Mouse (Mus musculus) CH12.LX (cell line): Measurements from ENCODE around the gene Scgn. TPM values are rescaled to one million over a fixed set of nuclear protein-coding genes. Genes with fewer than 3 reads are reported as not detected.

Source experiments
- DNase-seq: peaks from one replicate; pipeline ENCODE4 v3.0.0-alpha.2; 2013; ENCODE audit errors: extremely low read depth
- H3K27ac ChIP-seq: 2 replicates; pipeline ENCODE4 v1.5.1; 2012; ENCODE audit warnings: low read depth, mild to moderate bottlenecking, control low read depth, moderate library complexity; ENCODE audit not compliant: insufficient read depth
- H3K27me3 ChIP-seq: replicated peaks from 2 replicates; pipeline ENCODE3; 2012; ENCODE audit warnings: inconsistent platforms
- H3K36me3 ChIP-seq, 2 experiments: replicated peaks in 1 of 2; 2 replicates each; pipeline versions ENCODE3 to v1.6.1; 2012; ENCODE audit warnings: inconsistent platforms in 1 of 2, low read length in 1 of 2, mild to moderate bottlenecking in 1 of 2, mixed read lengths in 1 of 2, moderate library complexity in 1 of 2; ENCODE audit not compliant: control insufficient read depth in 1 of 2, insufficient read depth in 1 of 2
- H3K4me1 ChIP-seq, 2 experiments: 2 replicates each; pipeline ENCODE4 v1.6.1; 2012; ENCODE audit warnings: inconsistent platforms in 1 of 2, moderate library complexity in 1 of 2; ENCODE audit not compliant: insufficient read depth in 2 of 2, control insufficient read depth in 1 of 2
- H3K4me2 ChIP-seq: 2 replicates; pipeline ENCODE4 v1.6.1; 2012; ENCODE audit warnings: low read depth, mild to moderate bottlenecking, control low read depth; ENCODE audit not compliant: poor library complexity, insufficient read depth, severe bottlenecking
- H3K4me3 ChIP-seq, 3 experiments: fragments of 150-350 bp in 1 of 3; sonication (generic) in 1 of 3; replicated peaks in 1 of 3; 2 replicates each; pipeline versions ENCODE3 to v1.5.1; 2011 to 2012; ENCODE audit warnings: low read depth in 2 of 3, low read length in 2 of 3, mild to moderate bottlenecking in 2 of 3, moderate library complexity in 2 of 3, control low read depth in 1 of 3, improper control_type of control experiment in 1 of 3, inconsistent platforms in 1 of 3, mixed read lengths in 1 of 3; ENCODE audit not compliant: poor library complexity in 1 of 3
- H3K79me2 ChIP-seq: replicated peaks from 2 replicates; pipeline ENCODE4 v1.6.1; 2012; ENCODE audit warnings: mild to moderate bottlenecking, moderate library complexity; ENCODE audit not compliant: control insufficient read depth, poor library complexity, insufficient read depth, severe bottlenecking; ENCODE audit errors: extremely low read depth
- H3K9ac ChIP-seq: 2 replicates; pipeline ENCODE4 v1.6.1; 2012; ENCODE audit warnings: low read depth, mild to moderate bottlenecking, control low read depth, moderate library complexity; ENCODE audit not compliant: insufficient read depth
- H3K9me3 ChIP-seq: replicated peaks from 2 replicates; pipeline ENCODE3; 2012; ENCODE audit warnings: low read length, inconsistent platforms, mixed read lengths
- CHD1 ChIP-seq: IDR thresholded peaks from 2 replicates; pipeline ENCODE4 v1.6.1; 2012; ENCODE audit warnings: low read depth, low read length, improper control_type of control experiment, inconsistent platforms
- CTCF ChIP-seq, 2 experiments: IDR thresholded peaks in 1 of 2; conservative IDR thresholded peaks in 1 of 2; 2 replicates each; pipeline ENCODE4 v1.5.1; 2011 to 2012; ENCODE audit warnings: low read depth in 2 of 2, low read length in 2 of 2, improper control_type of control experiment in 1 of 2, inconsistent platforms in 1 of 2, mild to moderate bottlenecking in 1 of 2, moderate library complexity in 1 of 2
- E2F4 ChIP-seq: IDR thresholded peaks from 2 replicates; pipeline ENCODE4 v1.6.1; 2011; ENCODE audit warnings: low read depth, low read length, improper control_type of control experiment; ENCODE audit not compliant: insufficient replicate concordance
- ELF1 ChIP-seq: IDR thresholded peaks from 2 replicates; pipeline ENCODE4 v1.6.1; 2014; ENCODE audit warnings: low read depth, mild to moderate bottlenecking, inconsistent platforms, low read length, improper control_type of control experiment
- EP300 ChIP-seq: IDR thresholded peaks from 2 replicates; pipeline ENCODE4 v1.6.1; 2011; ENCODE audit warnings: low read length, improper control_type of control experiment
- GABPA ChIP-seq: IDR thresholded peaks from 2 replicates; pipeline ENCODE4 v1.6.1; 2012; ENCODE audit warnings: low read depth, low read length, improper control_type of control experiment, inconsistent platforms; ENCODE audit not compliant: insufficient replicate concordance
- HCFC1 ChIP-seq: IDR thresholded peaks from 2 replicates; pipeline ENCODE4 v1.6.1; 2012; ENCODE audit warnings: low read depth, mild to moderate bottlenecking, inconsistent platforms, low read length, improper control_type of control experiment
- JUN ChIP-seq: IDR thresholded peaks from 2 replicates; pipeline ENCODE4 v1.6.1; 2011; ENCODE audit warnings: low read depth, mild to moderate bottlenecking, low read length, improper control_type of control experiment, moderate library complexity; ENCODE audit not compliant: insufficient read depth
- JUND ChIP-seq: conservative IDR thresholded peaks from 2 replicates; pipeline ENCODE4 v1.6.1; 2011; ENCODE audit warnings: low read depth, low read length, improper control_type of control experiment
- KAT2A ChIP-seq: IDR thresholded peaks from 2 replicates; pipeline ENCODE4 v1.6.1; 2012; ENCODE audit warnings: low read length, improper control_type of control experiment, inconsistent platforms; ENCODE audit not compliant: insufficient replicate concordance
- MAFK ChIP-seq: IDR thresholded peaks from 2 replicates; pipeline ENCODE4 v1.6.1; 2011; ENCODE audit warnings: low read length, improper control_type of control experiment; ENCODE audit not compliant: insufficient replicate concordance
- MAX ChIP-seq: IDR thresholded peaks from 2 replicates; pipeline ENCODE4 v1.6.1; 2011; ENCODE audit warnings: low read length, improper control_type of control experiment
- MAZ ChIP-seq: IDR thresholded peaks from 2 replicates; pipeline ENCODE4 v1.6.1; 2012; ENCODE audit warnings: low read depth, mild to moderate bottlenecking, inconsistent platforms, low read length, improper control_type of control experiment, moderate library complexity
- NELFE ChIP-seq: IDR thresholded peaks from 2 replicates; pipeline ENCODE4 v1.6.1; 2011; ENCODE audit warnings: low read depth, low read length, improper control_type of control experiment
- PAX5 ChIP-seq: IDR thresholded peaks from 2 replicates; pipeline ENCODE4 v1.6.1; 2012; ENCODE audit warnings: low read length, inconsistent platforms, mixed read lengths
- POLR2A ChIP-seq: IDR thresholded peaks from 2 replicates; pipeline ENCODE4 v1.6.1; 2011; ENCODE audit warnings: low read depth, mild to moderate bottlenecking, improper control_type of control experiment, low read length
- RAD21 ChIP-seq: IDR thresholded peaks from 2 replicates; pipeline ENCODE4 v1.6.1; 2011; ENCODE audit warnings: low read depth, mild to moderate bottlenecking, low read length, improper control_type of control experiment, moderate library complexity
- RCOR1 ChIP-seq: conservative IDR thresholded peaks from 2 replicates; pipeline ENCODE4 v1.6.1; 2012; ENCODE audit warnings: low read depth, mild to moderate bottlenecking, inconsistent platforms, low read length, improper control_type of control experiment
- UBTF ChIP-seq: IDR thresholded peaks from 2 replicates; pipeline ENCODE4 v1.6.1; 2012; ENCODE audit warnings: low read depth, mild to moderate bottlenecking, inconsistent platforms, low read length, improper control_type of control experiment, moderate library complexity
- USF2 ChIP-seq: conservative IDR thresholded peaks from 2 replicates; pipeline ENCODE4 v1.6.1; 2011; ENCODE audit warnings: low read depth, low read length, improper control_type of control experiment
- ZMIZ1 ChIP-seq: IDR thresholded peaks from 2 replicates; pipeline ENCODE4 v1.6.1; 2012; ENCODE audit warnings: low read depth, mild to moderate bottlenecking, inconsistent platforms, low read length, improper control_type of control experiment
- dilution Hi-C: fragments of 300-500 bp; cut with MboI; formaldehyde crosslinking; loops from 2 replicates; pipeline ENCODE4 v1.14.3; 2020; ENCODE audit warnings: low sequenced_read_pairs; ENCODE audit not compliant: extremely low pct_unique_long_range_greater_than_20kb, extremely low pct_ligation_motif_present
- in situ Hi-C: fragments of 300-500 bp; cut with MboI; formaldehyde crosslinking; loops from 3 replicates; pipeline ENCODE4 v1.14.3; 2019; ENCODE audit warnings: low sequenced_read_pairs, low pct_ligation_motif_present, low pct_unique_long_range_greater_than_20kb, mixed read lengths
- polyA plus RNA-seq: library from polyadenylated mRNA; unstranded; fragments of >175 nt; gene quantifications from 2 replicates; pipeline ENCODE4 v1.2.1, GENCODE M21; 2012; ENCODE audit warnings: low read depth; ENCODE audit not compliant: insufficient read length
- total RNA-seq, 2 experiments: library from RNA; depleted of rRNA; stranded (reverse); fragments of 300-350 nt in 1 of 2; fragments of >200 nt in 1 of 2; gene quantifications; 2 replicates each; pipeline ENCODE4 v1.2.3; 2012 to 2014

Gene Scgn
- total and polyA plus RNA-seq, 3 experiments: not detected

- DNase-seq: no peak
- Histone ChIP-seq H3K4me2 (no peak overlapping the region), H3K4me3 (no peak overlapping the region), H3K27me3 (no peaks in the 10 kb centered on the region), H3K9ac (no peak overlapping the region), H3K36me3 (peaks cover 0 to 2% of the 10 kb centered on the region in 2 experiments), H3K4me1 (peaks cover 0 to 8% of the 10 kb centered on the region in 2 experiments; a peak in 2 of 4 replicates), H3K79me2 (no peaks in the 10 kb centered on the region), H3K9me3 (no peaks in the 10 kb centered on the region), H3K27ac (no peak overlapping the region)
- no peak for TF ChIP-seq GABPA
- no peak for TF ChIP-seq HCFC1
- no peak for TF ChIP-seq CHD1
- no peak for TF ChIP-seq CTCF (conservative IDR thresholded peaks at IDR 0.05 in 1 of 2, IDR thresholded peaks at IDR 0.05 in 1 of 2; ENCODE audit: low read depth in 2 of 2, low read length in 2 of 2)
- TF ChIP-seq MAZ: no peak
- TF ChIP-seq PAX5: no peak
- no peak for TF ChIP-seq USF2
- no peak for TF ChIP-seq E2F4
- dilution Hi-C loops (no loop called here), in situ Hi-C loops (no loop called here)
Observed at GRCm38 (mm10) chr13:24018515-24018914, 27.5 kb upstream of the Scgn start.

GRCm38 (mm10) chr13:24005528-24005927 lies 14.5 kb upstream of the Scgn start:
- no peaks in the 10 kb centered on the region for H3K4me1 ChIP-seq
- H3K4me3 ChIP-seq: no peak overlapping the region
- H3K36me3 ChIP-seq: no peaks in the 10 kb centered on the region
- no peaks in the 10 kb centered on the region for H3K27me3 ChIP-seq
- no peak for TF ChIP-seq ZMIZ1
- no peak for TF ChIP-seq POLR2A
- no peak for TF ChIP-seq KAT2A
- TF ChIP-seq MAFK: no peak
- no peak for TF ChIP-seq MAX
- TF ChIP-seq EP300: no peak
- TF ChIP-seq JUN: no peak
- TF ChIP-seq NELFE: no peak
- no peak for TF ChIP-seq RCOR1
- no peak for TF ChIP-seq ELF1
- TF ChIP-seq JUND: no peak
- no peak for TF ChIP-seq RAD21
- TF ChIP-seq UBTF: no peak
- no peak overlapping the region for H3K9ac ChIP-seq
- no peak overlapping the region for H3K4me2 ChIP-seq
- no peaks in the 10 kb centered on the region for H3K79me2 ChIP-seq
- in situ Hi-C loops: no loop called here
- no peaks in the 10 kb centered on the region for H3K9me3 ChIP-seq
- dilution Hi-C loops: no loop called here
- H3K27ac ChIP-seq: no peak overlapping the region
- no peak for DNase-seq
